Mouse (Mus musculus): ENCODE data around the gene Arhgap15.

GRCm38 (mm10) chr2:44384541-44384940, 635.9 kb downstream of the Arhgap15 start:
- TF ChIP-seq POLR2A (IDR thresholded peaks at IDR 0.05; ENCODE audit: low read depth, low read length) (no peak), CTCF (IDR thresholded peaks at IDR 0.05; ENCODE audit: borderline replicate concordance, insufficient read depth, low read length) (no peak)

Data from embryonic fibroblast, embryonic 13.5 days (primary cell).